Mouse (Mus musculus): Measurements from ENCODE around the gene Ermp1.
"Not testable (repeated sequence)": the region's sequence is repeated elsewhere in the genome, so short reads cannot be mapped to it uniquely, and the experiment has no call there.

The Ermp1 gene

GRCm38 (mm10) chr19:29596985-29597384 lies 51.2 kb downstream of the Ermp1 start:
- peak in 1 of 2 experiments; percentile 53 for DNase-seq

GRCm38 (mm10) chr19:29596276-29596675 lies 51.9 kb downstream of the Ermp1 start:
- DNase-seq, result no peak

DNA sequence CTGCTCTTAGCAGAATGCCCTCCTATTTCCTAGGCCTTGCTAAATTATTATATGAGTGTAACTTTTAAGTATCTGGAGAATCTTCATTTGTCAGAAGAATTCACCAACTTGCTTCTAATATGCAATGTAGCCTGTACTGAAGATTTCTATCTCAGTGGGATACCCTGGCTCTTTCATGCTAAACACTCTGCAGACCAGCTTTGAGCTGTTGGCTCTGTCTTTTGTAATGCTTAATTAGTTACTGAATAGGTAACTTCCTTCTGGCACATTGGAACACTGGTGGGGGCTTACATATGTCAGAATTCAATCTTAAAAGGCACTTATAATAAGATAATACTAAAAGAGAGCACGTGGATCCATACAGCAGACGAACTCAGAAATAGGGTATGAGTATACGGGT lies 54.4 kb downstream of the Ermp1 start:
- DNase-seq, result not testable (repeated sequence)

GRCm38 (mm10) chr19:29583734-29584133 lies 64.5 kb downstream of the Ermp1 start:
- no peak for DNase-seq

DNA sequence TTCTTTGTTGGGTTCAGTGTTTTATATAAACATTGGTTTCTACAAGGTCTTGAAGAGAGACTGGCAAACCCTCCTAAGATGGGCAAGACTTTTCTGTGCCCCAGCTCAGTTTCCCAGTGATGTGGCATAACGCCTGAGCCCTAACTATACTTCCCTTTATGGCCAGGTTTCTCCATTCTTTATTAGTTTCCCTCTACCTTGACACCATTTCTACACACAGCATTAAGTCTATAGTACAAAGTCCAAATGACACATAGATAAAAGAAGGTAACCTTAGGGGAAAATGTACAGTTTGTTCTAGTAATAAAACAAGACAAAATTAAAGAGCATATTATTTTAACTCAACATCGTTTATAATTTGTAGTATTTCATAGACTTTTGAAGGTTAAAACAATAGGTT lies 65.8 kb downstream of the Ermp1 start:
- no peak for DNase-seq

GRCm38 (mm10) chr19:29566512-29566911 lies 81.7 kb downstream of the Ermp1 start:
- no peak for DNase-seq

- peak; percentile 66 to 80 for DNase-seq
Measured at GRCm38 (mm10) chr19:29563258-29563779, 84.9 kb downstream of the Ermp1 start.

- no peak for DNase-seq
Measured at GRCm38 (mm10) chr19:29562603-29563002, 85.6 kb downstream of the Ermp1 start.

DNA sequence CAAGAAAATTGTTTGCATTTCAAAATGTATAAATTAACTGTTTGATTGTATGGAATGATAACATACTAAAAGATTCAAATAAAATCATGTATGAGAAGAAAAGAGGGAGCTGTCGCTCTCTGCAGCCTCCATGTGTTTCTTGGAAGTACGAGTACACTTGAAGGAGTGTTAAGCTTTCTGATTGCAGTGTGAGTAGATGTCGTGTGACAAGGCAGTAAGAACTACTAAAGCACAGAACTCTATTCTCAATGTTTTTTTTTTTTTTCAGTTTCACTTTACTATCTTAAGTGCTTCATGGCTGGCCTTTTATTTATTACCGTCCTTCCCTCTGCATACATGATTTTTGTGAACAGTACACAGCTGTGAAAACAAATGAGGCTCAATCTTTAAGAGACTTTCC lies 86.0 kb downstream of the Ermp1 start:
- DNase-seq, result no peak

Data from kidney, postnatal 36 days (tissue).